Mouse (Mus musculus): ENCODE data around the gene Hdac9.

- no peak for TF ChIP-seq POLR2A (IDR thresholded peaks at IDR 0.05; ENCODE audit: borderline replicate concordance, extremely low read depth, insufficient read depth, insufficient read length, poor library complexity, severe bottlenecking)
- no peak for TF ChIP-seq CTCF (IDR thresholded peaks at IDR 0.05; ENCODE audit: borderline replicate concordance, extremely low read depth, insufficient read depth, insufficient read length)
These were observed 236.3 kb downstream of the Hdac9 start for GRCm38 (mm10) chr12:34680576-34680975.

Measured in brain, embryonic 14.5 days (tissue).